Mouse (Mus musculus) kidney, adult 8-10 months (tissue): ENCODE measurements around the gene Hoxb3.

Experiments
- DNase-seq, 2 experiments: peaks; one replicate each; pipeline ENCODE4 v3.0.0; 2022

Hoxb3 gene

DNA sequence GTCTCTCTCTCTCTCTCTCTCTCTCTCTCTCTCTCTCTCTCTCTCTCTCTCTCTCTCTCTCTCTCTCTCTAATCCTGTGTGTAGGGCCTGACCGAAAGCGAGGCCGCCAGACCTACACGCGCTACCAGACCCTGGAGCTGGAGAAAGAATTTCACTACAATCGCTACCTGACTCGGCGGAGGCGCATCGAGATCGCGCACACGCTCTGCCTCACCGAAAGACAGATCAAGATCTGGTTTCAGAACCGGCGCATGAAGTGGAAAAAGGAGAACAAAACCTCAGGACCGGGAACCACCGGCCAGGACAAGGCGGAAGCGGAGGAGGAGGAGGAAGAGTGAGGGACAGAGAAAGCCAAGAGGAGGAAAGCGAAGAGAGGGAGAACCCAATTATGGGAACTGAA is 33.8 kb upstream of the Hoxb3 start:
- peak in 1 of 2 experiments; percentile 40 for DNase-seq

DNA sequence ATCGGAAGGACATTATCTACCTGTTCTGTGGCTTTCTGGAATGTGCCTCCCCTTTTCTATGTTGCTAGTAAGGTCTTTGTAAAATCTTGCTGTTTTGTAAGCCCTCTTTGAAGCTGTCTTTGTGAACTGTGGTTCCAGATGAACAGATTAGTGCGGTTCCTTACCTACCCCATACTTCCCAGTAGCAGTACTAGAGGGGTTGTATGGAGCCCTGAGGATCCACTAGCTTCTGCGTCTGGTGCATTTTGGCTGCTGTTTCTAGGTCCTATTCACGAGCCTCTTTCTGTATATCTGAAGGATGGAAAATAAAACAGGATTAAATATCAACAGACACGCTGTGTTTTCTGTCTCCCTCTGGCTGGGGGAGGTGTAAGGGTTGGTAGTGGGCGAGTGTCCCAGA is 33.3 kb upstream of the Hoxb3 start:
- no peak for DNase-seq

DNA sequence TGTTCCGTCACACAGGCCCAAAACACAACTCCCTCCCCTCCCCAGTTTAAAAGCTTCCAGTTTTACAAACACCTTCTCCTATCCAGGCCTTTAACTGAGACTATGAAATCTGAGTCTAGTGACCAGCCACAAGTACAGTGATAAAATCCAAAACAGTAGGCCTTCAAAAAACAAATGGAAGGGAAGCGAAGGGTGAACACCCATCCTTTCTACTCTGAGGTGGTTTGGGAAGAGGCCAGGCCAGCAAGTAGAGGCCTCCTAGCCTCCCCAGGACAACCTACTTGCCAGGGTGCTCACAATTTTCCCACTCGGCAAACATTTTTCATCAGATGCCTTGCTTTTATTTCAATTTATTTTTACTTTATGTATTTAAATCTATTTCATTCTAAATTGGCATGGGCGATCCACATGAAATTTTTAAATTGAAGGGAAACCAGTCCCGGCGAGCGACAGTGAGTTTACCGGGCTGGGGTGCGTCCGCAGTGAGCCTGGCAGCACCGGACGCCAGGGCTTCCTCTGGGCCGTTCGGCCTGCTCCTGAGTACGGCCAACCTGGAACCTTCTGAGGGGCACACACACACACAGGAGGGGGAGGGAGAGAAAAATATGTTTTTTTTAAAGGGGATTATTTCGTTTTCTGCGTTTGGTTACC is 32.3 kb upstream of the Hoxb3 start:
- DNase-seq = no peak

DNA sequence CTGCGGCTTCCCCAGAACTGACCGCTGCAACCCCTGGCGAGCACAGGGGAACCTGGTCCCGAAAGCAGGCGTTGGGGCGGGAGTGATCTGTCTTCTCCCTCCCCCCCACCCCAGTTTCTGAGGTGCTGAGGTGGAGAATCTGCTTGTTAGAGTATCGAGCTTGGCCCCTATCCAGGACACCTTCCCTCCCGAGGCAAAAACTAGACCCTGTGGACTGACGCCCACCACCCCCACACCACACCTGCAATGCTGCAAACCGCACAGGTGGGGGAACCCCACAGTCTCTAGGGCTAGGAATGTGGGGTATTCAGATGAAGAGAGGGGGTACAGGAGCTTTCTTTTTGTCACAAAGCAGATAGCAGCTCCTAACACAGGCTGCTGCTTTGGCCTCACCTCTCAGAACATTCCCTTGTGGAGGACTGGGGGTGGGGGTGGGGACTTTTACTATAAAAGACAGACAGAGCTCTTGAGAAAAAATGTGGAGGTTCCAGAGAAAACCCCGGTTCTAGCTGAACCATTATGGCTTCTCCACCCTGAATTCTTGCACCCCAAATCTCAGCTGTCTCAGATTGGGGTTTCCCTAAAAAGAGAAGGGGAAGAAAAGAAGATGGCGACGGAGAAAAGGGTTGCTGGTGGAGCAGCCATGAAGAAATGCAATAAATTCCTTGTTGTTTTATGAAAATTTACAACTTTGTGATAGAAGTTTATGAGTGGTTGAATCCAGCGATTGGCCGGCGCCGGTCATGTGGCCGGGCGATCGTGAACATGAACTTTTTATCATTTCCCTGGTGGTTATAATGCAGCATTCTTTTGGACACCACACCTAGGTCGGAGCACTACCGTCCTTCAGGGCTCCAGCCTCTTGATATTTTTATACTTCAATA is 31.2 kb upstream of the Hoxb3 start, which contains the start of gene Hoxb6:
Gene Hoxb6 (plus strand): TSS at position 796 of the 884 bp plus-strand sequence.
- peak; percentile 82 to 84 for DNase-seq

DNA sequence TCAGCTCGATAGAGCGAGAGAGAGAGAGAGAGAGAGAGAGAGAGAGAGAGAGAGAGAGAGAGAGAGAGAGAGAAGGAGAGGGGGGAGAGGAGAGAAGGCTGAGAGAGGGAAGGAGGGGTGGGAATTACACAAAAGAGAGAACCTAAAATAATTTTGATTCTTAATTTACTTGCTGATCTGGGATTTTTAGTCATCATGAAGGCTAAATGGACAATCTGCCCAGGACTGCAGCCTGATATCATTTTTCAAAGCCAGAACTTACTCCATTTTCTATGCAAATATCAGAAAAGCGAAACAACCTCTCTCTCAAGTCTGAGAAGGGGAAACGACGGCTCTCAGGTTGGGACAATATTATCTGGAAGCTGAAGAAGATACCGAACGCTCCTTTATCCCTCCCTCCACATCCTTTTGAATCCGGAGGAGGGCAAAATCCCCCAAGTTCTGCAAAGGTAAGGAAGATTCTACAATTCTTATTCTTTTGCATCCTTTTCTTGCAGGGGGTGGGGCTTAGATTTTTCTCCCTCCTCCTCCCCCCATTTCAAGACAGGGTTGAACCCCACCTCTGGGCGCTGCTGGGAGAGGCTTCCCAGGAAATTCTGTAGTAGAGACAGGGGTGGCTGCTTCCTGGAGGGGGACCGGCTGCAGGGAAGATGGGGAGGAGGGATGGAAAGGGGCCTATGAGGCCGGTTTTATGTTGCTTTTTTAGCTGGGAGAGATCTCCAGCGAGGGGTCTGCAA is 30.4 kb upstream of the Hoxb3 start:
- DNase-seq = peak in 1 of 2 experiments; percentile 52

DNA sequence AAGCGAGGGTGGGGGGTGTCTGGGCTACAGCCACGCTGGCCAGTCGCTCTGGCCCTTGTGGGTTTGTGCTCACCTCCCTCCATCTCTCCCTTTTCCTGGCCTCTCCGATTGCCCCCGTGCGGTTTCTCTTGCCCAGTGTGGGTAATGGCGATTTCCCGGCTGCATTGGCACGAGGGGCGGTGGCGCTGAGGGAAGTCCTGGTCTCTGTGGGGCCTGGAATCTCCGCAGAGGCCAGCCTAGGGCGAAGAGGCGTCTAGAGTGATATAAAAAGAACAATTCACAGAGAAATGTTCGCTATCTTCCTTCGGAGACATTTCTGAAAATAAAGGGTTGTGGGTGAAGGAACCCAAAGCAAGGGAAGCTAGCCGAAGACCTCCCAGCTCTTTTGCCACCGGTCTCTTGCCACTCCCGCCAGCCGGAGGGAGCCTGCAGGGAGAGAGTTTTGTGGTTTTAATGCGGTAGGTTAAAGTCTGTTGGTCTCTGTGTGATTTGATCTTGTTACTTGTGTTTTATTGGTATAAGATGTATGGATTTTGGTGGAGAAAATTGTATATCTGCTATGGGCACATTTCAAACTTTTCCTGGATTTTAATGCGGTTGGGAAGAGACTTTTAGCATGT is 29.7 kb upstream of the Hoxb3 start:
- DNase-seq = peak in 1 of 2 experiments; percentile 44

DNA sequence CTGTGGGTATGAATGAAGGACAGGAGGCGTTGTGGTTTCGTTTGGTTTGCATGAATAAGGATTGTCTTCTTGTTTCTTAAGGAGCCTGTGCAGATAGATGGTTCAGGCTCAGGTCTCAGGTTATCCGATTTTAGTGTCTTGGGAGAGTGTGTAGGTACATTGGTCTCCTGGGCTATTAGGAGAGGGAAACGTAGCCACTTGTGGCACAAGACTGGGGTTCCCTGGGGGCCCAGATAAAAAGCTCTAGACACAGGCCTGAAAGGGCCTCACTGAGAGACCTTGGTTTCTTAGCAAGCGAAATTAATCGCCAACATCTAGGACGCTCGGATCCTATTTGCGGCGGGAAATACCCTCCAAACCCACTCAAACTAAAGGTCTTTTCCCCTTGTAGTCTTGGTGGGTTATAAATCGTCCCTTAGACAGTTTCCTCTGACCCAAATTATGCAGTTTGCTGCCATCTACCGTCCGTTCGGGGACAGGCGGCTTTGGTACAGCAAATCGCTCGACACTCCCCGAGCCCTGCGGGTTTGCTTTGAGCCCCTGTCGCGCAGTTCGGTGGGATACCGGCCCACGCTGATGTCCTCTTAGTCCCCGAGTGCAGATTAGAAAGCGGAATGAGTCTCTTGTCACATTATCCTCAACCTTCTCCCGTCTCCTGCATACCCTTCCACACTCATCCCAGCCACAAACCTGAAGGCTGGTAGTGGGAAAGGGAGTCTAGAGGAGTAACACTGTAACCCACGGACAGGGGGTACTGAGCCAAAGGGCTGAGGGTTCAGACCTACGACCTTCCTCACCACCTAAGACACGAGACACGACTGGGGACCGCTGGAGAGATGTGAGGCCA is 28.7 kb upstream of the Hoxb3 start:
- peak; percentile 89 to 95 for DNase-seq

DNA sequence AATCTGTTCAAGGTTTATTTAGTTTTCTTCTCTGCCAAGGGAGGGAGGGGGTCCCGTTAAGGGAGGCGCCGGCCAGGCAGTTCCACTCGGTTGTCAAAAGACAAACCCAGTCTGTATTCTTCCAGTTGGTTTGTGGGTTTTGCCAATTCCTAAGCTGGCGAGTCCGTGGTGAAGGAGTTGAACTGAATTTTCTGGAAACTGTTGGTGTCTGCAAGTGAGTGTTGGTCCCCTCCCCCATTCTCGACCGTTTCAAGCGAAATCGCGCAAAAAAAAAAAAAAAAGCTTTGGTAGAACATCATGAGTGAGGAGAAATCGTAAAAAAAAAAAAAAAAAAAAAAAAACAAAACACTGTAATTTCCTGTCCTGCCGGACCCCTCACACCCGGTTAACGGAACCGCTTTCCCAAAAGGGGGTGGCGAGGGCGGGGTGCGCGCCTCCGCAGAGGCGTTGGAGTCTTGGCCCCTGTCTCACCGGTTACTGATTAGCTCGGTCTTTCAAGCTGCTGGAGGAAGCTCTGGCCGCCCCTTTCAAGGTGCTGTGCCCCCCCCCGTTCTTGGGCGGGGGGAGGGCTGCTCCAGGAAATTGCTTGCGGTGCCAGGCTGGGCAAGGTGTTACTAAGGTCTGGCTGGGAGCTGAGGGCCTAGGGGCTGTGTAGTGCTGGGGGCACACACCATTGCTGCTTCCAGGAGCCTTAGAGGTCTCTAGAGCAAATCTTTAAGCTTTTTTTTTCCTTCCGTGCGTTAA is 27.9 kb upstream of the Hoxb3 start:
- peak; percentile 88 to 91 for DNase-seq

DNA sequence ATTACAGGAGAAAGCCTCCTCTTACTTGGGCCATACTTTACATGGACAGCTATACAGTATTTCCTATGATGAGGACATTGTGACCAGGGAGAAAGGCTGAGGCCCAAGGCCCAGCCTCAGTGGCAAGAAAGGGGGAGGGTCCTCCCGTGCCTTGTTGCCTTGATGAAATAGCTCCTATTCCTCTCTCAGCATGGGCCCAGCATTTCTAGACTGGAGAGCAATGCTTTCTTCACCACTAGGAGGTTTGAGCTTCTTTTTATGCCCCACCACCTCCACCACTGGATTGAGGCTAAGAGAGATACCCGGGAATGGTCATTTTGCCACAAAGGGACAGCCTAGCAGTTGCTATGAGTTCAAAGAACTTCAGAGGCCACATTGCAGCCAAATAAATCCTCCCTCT is 26.1 kb upstream of the Hoxb3 start:
- DNase-seq = no peak

DNA sequence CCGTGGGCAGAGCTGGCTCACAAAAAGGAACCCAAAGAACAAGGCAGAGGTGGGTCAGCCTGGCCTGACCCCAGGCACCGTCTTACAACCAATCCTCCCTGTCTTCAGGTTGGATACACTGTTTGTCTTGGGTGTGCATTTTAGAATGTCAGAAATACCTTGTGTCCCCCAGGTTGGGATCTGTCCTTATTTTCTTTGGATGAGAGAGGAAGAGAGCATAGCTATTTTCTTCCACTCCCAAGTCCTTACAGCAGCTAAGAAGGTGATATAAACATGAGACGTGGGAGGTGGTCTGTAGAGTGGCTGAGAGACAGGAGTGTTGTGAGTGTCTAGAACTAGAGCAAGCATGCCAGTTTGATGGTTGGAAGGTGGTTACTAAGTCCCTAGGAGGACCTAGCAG is 25.7 kb upstream of the Hoxb3 start:
- no peak for DNase-seq

DNA sequence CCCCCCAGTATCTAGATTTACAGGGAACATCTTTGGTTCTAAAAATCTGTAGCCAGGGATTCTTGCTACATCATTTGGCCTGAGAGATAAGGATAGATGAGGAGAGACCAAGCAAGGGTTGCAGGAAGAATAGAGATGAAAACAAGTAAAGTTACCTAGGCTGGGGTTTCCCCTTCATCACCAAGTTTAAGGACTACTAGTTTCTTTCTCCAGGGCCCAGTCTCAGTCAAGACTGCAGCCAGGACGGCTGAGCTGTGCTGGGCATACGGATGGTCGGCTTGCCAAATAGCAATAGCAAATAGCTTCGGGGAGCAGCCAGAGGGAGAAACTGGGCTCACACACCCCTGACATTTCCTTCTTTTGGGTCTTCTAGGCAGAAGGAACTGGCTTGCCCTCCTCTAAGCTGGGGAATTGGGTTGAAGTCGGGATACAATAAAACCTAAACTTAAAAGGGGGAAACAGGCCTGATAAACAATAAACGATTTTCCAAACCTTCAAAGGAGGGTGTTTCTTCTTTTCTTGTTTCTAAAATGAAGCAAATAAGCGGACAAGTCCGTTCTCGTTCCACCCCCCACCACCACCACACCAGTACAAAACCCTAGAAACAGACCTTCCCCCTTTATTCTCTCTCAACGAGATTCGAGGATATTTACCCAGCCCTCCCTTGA is 25.0 kb upstream of the Hoxb3 start:
- no peak for DNase-seq

DNA sequence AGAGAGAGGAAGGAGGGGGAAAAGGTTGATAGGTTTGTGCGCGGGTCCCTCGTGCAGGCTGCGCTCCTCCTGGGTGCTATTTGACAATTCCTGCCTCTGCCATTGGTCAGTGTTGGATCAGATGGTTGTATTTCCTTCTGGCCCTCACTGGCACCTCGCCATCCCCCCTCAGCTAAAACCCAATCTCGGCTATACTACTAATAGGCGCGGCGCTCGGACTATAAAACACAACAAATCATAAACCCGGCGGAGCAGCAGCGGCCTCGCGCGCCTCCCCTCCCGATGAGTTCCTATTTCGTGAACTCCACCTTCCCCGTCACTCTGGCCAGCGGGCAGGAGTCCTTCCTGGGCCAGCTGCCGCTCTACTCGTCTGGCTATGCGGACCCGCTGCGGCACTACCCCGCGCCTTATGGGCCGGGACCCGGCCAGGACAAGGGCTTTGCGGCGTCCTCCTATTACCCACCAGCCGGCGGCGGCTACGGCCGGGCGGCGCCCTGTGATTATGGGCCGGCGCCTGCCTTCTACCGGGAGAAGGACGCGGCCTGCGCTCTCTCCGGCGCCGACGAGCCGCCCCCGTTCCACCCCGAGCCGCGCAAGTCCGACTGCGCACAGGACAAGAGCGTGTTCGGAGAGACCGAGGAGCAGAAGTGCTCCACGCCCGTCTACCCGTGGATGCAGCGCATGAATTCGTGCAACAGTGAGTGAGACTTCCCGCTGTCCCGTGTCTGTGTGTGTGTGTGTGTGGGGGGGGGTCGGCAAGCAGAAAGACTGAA is 24.0 kb upstream of the Hoxb3 start:
- DNase-seq = peak; percentile 88 to 93

DNA sequence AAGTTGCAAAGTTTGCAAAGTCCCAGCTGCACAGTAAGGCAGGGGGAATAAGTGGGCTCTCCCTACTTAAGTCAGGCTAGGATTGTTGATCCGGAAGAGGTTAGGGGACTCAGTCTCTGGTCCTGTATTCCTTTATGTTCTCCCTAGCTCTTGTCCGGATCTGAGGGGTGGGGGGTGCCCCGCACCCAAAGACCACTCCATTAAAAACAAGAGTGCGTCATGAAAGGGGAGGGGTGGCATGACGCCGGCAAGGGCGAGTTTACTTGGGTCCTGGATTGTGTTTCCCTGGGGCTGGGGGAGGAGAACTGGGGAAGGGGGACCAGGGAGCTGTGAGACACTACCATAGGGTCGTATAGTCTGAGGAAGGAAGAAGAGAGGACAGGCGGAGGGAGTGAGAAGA is 23.3 kb upstream of the Hoxb3 start:
- DNase-seq = no peak

DNA sequence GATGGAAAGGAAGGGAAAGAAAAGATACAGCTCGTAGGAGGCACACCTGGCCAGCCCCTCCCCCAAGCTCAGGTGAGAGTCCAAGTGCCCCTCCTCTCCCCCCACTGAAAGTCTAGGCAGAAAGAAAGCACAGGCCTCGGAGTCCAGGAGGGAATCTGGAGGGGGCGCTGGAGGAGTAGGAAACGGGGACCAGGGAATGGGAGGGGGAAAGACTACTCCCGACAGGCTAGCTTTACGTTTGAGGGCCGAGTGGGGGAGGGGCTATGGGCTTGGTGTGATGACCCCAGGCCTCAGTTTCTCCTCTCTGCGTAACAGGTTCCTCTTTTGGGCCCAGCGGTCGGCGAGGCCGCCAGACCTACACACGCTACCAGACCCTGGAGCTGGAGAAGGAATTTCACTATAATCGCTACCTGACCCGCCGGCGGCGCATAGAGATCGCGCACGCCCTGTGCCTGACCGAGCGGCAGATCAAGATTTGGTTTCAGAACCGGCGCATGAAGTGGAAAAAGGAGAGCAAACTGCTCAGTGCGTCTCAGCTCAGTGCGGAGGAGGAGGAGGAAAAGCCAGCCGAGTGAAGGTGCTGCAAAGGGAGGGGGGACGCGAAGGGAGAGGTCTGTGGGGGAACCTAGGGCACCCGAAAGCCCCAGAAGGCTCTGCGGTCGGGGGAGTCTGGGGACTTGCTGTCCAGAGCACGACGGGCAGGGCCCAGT is 22.6 kb upstream of the Hoxb3 start:
- DNase-seq = peak in 1 of 2 experiments; percentile 49

DNA sequence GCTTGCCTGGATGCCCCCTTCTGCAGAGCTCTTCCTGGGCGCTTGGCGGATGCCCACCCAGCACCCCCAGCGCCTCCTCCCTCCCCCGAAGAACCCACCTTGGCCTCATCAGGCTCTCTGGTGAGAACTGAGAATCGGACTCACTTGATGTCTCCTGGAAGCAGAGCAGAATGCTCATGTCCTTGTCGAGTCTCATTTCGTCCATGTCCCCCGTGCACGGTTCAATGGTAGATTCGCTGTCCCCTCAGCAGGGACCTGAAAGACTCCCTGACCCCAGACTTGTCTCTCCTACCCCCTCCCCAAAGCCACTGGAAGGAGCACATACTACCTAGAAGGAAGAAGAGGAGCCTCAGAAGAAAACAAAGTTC is 22.1 kb upstream of the Hoxb3 start:
- no peak for DNase-seq

DNA sequence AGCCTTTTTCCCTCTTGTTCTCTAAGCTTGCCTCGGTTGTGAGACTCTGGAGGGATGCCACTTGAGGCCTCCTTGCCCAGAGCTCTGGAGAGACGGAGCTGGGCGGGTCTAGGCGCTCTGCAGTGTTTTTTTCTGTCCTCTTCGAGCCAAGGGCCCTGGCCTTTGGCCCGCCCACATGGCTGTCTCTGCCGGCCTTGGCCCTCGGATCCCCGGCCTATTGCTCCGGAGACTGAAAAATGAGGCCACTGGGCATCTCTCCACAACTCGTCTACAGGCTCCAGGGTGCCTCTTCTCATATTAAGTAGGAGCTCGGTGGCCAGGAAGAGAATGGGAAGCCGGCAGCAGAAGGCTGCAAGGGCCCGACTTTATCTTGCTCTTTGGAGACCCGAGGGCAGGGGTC is 21.3 kb upstream of the Hoxb3 start:
- DNase-seq = peak; percentile 84 to 92

DNA sequence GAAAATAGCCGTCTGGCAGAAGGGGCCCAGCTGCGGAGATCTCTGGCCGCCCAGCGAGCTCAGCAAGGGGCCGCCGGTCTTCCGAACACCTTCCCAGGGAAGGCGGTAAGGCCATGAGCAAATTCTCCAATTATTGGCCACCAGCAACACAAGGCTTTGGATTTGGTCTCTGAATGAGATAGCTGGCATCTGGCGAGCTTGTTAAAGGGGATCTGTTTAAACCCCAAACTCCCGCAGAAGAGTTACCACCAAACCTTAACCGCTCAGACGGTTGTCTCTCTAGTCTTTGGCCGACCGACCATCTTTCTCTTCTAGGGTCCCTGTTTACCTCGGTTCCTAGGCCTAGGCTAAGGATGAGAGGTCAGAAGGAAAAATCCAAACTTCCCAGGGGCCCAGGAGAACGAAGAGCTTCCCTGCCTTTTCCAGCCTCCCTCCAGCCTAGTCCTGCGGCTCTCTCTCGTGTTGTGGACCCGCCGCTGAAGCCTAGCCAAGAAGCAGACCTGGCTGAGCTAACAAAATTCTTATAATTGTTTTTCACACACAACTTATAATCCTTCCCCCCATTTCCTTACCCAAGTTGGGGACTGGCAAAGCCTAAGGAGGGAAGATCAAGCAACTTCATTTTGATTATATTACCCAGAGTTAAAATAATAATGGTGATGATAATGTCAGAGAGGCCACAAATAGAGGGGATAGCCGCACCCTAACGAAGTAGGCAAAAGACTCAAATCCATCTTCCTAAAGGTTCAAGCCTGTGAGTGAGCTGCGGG is 20.6 kb upstream of the Hoxb3 start:
- DNase-seq = peak in 1 of 2 experiments; percentile 20
